26 mouse cellular contexts compared by ENCODE assay signal in the genomic region with DNA sequence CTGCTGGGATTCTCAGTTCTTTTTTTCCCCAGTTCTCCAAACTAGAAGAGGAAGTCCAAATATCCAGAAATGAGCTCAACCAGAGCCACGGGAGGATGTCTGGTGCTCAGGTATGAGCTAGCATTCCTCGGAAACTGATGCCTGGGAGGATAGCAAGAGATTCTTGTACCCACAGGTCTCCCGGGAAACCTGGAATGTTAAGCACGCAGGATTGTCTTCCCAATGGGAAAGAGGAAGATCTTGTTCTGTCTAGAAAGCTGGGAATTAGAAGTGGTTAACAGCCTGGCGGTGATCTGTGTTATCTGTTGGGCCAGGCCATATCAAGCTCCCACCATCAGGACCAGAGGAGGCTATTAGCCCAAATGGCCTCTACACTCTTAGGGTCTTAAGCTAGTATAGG.
"Had no signal": no experiment of that assay in that cellular context is flagged by ENCODE, and none has a peak within 500 bp of the region (broad histone marks: within the 10 kb centered on the region; RNA-seq: fewer than 3 reads in every experiment).

No protein-coding gene starts in this region.

- H3K4me1 ChIP-seq: heart, embryonic 13.5 days; heart, embryonic 15.5 days; intestine, embryonic 15.5 days; kidney, embryonic 15.5 days; limb, embryonic 13.5 days; liver, embryonic 12.5 days had no signal

- DNase-seq: gastrocnemius, postnatal 14 days; heart, adult 18-20 months; heart, postnatal 14 days; heart, postnatal 4 days; kidney, adult 18-20 months; kidney, adult 9 months; kidney, postnatal 14 days; kidney, postnatal 36 days; layer of hippocampus, adult 9-11 months; layer of hippocampus, postnatal 36 days; left cerebral cortex, postnatal 4 days had no signal

- H3K27ac ChIP-seq: heart, embryonic 13.5 days; heart, embryonic 15.5 days; hindbrain, embryonic 12.5 days; hindbrain, embryonic 14.5 days; intestine, embryonic 15.5 days; kidney, embryonic 15.5 days; kidney, postnatal 0 days; limb, embryonic 13.5 days; limb, embryonic 15.5 days; liver, embryonic 12.5 days; liver, embryonic 14.5 days had no signal

- H3K36me3 ChIP-seq: heart, embryonic 13.5 days; heart, embryonic 15.5 days; hindbrain, embryonic 10.5 days; hindbrain, embryonic 12.5 days; intestine, embryonic 15.5 days; kidney, embryonic 15.5 days; limb, embryonic 13.5 days; limb, embryonic 15.5 days; liver, embryonic 12.5 days had no signal

- H3K4me3 ChIP-seq: heart, embryonic 13.5 days; heart, embryonic 15.5 days; hindbrain, embryonic 10.5 days; hindbrain, embryonic 12.5 days; intestine, embryonic 15.5 days; kidney, embryonic 15.5 days; limb, embryonic 13.5 days; limb, embryonic 15.5 days; liver, embryonic 12.5 days had no signal

- H3K9me3 ChIP-seq: hindbrain, embryonic 12.5 days; intestine, embryonic 15.5 days; kidney, embryonic 15.5 days; limb, embryonic 13.5 days; limb, embryonic 15.5 days; liver, embryonic 12.5 days had no signal

- H3K27me3 ChIP-seq: heart, embryonic 13.5 days; heart, embryonic 15.5 days; hindbrain, embryonic 12.5 days; intestine, embryonic 15.5 days; kidney, embryonic 15.5 days; limb, embryonic 13.5 days; limb, embryonic 15.5 days; liver, embryonic 12.5 days had no signal

- ATAC-seq: hindbrain, embryonic 16.5 days; inflammation-experienced regulatory T-cells, adult 6 months; intestine, embryonic 15.5 days; intestine, postnatal 0 days; liver, embryonic 12.5 days had no signal
